Mouse (Mus musculus): Measurements from ENCODE around the gene Usp4.

The Usp4 gene

DNA sequence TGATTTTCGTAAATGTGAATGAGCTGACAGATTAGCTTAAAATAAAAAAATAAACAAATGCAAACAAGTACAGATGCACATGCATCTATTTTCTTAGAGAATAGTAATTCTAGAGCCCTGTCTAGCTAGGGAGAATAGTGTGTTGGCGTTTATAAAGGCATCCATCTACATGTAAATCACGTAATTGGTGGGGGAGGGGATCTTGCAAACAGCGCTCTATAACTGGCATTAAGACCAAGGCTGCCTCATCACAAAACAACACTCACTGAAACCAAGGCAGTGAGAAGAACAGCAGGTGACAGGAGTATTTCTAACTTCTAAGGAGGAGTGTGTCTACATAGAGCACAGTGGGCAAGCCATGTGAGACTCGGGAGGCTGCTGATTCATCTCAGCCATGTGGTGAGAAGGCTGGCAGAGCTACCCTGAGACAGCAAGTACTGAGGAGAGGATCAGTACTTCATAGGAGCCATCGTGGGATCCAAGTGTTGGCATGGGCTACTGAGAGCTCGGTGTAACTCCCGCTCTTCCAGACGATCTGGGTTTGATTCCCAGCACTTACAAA, 63.8 kb downstream of the Usp4 start:
- DNase-seq (ENCODE audit: low spot score in 2 of 2) = no peak

DNA sequence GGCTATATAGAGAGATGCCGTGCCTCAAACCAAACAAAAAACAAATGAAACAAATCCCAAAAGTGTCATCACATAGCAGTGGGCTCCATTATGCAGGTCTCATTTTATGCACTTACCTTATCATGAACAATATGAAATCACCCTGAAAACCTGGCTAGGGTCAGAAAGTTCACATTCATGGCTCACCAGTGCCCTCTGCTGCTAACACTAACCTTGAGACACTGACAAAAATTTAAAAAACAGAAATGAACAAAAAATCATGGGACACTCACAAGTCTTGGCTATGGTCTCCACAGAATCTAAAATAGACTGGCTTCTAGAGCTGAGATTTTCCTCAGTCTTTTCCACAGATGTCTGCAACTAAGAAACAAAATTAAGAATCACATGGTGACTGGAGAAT, 64.6 kb downstream of the Usp4 start:
- DNase-seq (ENCODE audit: low spot score in 2 of 2) = no peak

DNA sequence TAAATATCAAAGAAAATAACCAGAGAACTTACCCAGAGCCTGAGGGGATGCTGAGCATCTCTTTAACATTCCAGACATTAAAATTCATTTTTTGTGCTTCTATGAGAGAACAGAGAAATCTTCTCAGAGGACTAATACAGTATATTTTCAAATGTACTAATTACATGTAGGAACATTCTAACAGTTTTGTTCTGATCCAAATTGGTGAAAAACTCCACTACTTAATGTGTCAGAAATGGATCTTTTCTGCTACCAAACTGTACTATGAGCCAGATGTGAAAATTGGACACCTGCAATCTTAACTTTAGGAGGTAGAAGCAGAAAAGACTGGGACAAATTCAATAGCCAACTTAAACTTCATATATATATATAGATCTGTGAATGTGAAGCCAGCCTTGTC, 80.7 kb downstream of the Usp4 start, which contains the start of gene Ccdc36:
Gene Ccdc36 (minus strand): TSS at position 101 of the 400 bp plus-strand sequence.
- no peak for DNase-seq (ENCODE audit: low spot score in 2 of 2)

DNA sequence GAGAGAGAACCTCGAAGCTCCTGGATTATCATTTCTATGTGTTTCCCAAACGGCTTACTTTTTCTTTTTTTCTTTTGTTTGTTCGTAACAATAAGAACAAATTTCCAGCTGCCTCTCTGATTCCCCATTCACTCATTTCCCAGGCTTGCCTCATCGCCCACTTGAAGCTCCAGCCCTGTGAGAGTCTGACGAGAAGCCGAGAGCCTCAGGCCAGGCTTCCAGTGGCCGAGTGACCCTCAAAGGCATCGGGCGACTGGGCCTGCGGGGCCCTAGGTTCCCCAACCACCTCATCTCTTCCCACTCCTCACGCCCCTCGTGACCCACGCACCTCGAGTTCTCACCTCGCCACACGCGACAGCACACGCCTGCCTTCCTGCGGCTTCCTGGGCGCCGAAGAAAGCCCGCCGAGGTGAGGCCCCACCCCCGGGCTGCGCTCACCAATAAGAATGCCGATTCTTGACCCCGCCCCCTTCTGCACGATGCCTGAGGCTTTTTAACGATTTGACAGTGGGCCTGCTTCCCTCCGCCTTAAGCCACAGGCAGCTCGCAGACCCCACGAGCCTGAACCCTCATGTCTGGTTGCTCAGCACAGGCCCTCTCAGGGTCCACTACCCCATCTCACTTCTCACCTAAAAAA, 83.9 kb downstream of the Usp4 start:
- DNase-seq (ENCODE audit: low spot score in 2 of 2) = no peak

DNA sequence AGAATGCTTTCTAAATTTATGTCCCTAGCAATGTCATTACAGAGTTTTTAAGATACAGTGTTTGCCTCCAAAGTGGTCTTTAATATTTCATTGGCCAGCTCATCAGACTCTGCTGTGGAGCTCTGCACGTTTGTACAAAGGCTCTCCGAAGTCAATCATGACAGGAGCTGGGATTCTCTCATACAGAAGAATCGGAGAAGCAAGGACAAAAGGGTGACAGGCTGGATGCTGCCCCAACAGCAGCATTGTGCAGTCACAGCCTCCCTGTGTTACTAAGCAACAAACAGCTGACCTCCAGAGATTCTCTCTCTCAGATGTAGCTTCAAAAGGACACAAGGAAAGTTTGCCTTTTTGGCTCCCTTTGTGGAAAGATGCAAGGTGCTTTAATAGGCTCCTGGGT, 88.5 kb downstream of the Usp4 start, which contains the start of gene BC048562:
Gene BC048562 (plus strand): TSS at position 301 of the 400 bp plus-strand sequence.
- no peak for DNase-seq (ENCODE audit: low spot score in 2 of 2)

DNA sequence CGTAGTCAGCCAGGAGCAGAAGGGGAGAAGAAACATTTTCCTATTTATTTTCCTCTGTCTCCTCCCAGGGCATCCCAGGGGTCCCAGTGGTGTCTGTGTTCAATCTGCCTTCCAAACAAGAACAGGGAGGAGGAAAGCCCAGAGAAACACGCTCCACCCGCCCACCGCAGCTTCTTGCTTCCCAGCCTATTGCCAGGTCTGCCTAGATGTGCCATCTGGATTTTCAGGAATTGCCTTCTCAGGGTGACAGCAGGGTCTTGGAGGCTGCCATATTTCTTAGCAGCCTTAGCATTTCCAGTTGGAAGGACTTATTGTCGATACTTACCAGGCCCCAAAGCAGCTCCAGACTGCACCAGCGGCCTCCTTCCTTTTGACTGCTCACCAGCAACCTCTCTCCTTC, 91.5 kb downstream of the Usp4 start:
- no peak for DNase-seq (ENCODE audit: low spot score in 2 of 2)

DNA sequence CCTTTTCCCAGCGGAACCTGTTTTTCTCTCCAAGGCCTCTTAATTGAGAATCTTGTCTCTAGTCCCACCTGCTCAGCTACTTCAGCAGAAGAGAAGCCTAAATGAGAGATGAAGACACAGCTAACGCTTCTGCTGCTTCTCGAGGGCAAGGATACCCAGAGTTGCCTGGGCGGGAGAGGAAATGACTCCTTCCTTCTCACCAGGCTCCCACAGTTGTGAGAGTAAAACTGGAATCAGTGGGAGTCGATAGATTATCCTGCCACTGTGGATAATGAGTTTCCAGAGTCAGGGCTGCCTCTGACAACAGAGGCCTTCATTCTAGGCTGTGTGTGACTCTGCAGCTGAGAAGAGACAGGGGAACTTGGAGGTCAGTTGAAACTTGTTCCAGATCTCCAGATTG, 92.8 kb downstream of the Usp4 start:
- DNase-seq (ENCODE audit: low spot score in 2 of 2) = no peak

DNA sequence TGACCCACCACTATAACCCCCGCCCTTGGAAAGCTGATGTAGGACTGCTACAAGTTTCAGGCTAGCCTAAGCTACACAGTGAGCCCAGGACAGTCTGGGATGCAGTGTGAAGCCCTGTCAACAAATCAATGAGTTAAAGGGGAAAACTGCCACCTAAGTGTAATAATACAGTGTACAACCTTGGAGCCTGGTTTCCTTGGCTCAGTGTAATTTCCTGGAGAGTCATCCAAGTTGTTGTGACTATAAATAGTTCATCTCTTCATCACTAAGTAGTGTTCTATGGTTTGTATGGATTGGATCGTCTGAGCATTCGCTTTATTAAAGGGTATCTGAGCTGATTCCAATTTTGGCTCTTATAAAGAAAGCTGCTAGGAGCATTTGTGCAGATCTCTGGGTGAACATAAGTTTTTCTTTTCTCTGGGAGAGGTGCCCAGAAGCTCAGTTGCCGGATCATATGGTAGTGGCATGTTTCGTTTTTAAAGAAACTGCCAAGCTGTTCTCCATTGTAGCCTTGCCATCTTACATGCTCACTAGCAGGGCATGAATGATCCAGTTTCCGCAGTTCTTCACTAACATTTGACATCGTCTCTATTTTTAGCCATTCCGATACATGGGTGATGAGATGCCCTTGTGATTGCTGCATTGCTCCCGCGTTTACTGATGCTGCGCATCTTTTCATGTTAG, 93.7 kb downstream of the Usp4 start:
- no peak for DNase-seq (ENCODE audit: low spot score in 2 of 2)
